Mouse (Mus musculus) midbrain, embryonic 11.5 days (tissue): Measurements from ENCODE around the gene Galnt7. TPM values are rescaled to one million over a fixed set of nuclear protein-coding genes. Genes with fewer than 3 reads are reported as not detected.
A peak's percentile ranks its signal among the peaks of the same experiment; 100 is the strongest.
"Not testable (repeated sequence)": the region's sequence is repeated elsewhere in the genome, so short reads cannot be mapped to it uniquely, and the experiment has no call there.

Experiments
- ATAC-seq: fragments of 200-750 bp; cut with Nextera tagmentation; 2 replicates; pipeline ENCODE4 v1.8.0; 2017; ENCODE audit warnings: moderate TSS enrichment, moderate library complexity; ENCODE audit not compliant: low FRiP score
- DNase-seq: peaks from one replicate; pipeline ENCODE4 v3.0.0; 2015; ENCODE audit warnings: low spot score; ENCODE audit errors: missing footprints
- H3K27ac ChIP-seq: fragments of 300-500 bp; sonication (generic); 2 replicates; pipeline ENCODE4 v1.5.1; 2014; ENCODE audit warnings: low read depth, low read length
- H3K27me3 ChIP-seq: fragments of 300-500 bp; sonication (generic); 2 replicates; pipeline ENCODE4 v1.6.1; 2014; ENCODE audit warnings: mild to moderate bottlenecking, low read length, moderate library complexity, mixed read lengths; ENCODE audit not compliant: control insufficient read depth, insufficient read depth
- H3K36me3 ChIP-seq: fragments of 300-500 bp; sonication (generic); 2 replicates; pipeline ENCODE4 v1.6.1; 2014; ENCODE audit warnings: mild to moderate bottlenecking, low read length, moderate library complexity, mixed read lengths; ENCODE audit not compliant: control insufficient read depth, insufficient read depth
- H3K4me1 ChIP-seq: fragments of 300-500 bp; sonication (generic); 2 replicates; pipeline ENCODE4 v1.6.1; 2014; ENCODE audit warnings: low read length; ENCODE audit not compliant: control insufficient read depth, insufficient read depth
- H3K4me2 ChIP-seq: fragments of 300-500 bp; sonication (generic); 2 replicates; pipeline ENCODE4 v1.6.1; 2014; ENCODE audit warnings: mild to moderate bottlenecking, moderate library complexity
- H3K4me3 ChIP-seq: fragments of 300-500 bp; sonication (generic); 2 replicates; pipeline ENCODE4 v1.5.1; 2014; ENCODE audit warnings: low read depth, low read length
- H3K9ac ChIP-seq: fragments of 300-500 bp; sonication (generic); 2 replicates; pipeline ENCODE4 v1.6.1; 2014; ENCODE audit warnings: low read length
- H3K9me3 ChIP-seq: fragments of 300-500 bp; sonication (generic); 2 replicates; pipeline ENCODE4 v1.6.1; 2016; ENCODE audit warnings: low read length; ENCODE audit not compliant: control insufficient read depth
- WGBS: fragments of 180-500 bp; shearing (Covaris S2); extraction: QIAGEN DNeasy Blood & Tissue Kit; methylation state at CpG from one replicate; pipeline ENCODE4 v1.1.7; 2014; 5-methylcytosine and 5-hydroxymethylcytosine counted together
- polyA plus RNA-seq: library from polyadenylated mRNA; unstranded; fragments of >200 nt; fragmentation: Nextera tagmentation; extraction: Ambion mirVana; gene quantifications from 2 replicates; pipeline ENCODE4 v1.2.1, GENCODE M21; 2014

The Galnt7 gene
- polyA plus RNA-seq, 1 experiment from 2014 or later = 16.9 TPM

DNA sequence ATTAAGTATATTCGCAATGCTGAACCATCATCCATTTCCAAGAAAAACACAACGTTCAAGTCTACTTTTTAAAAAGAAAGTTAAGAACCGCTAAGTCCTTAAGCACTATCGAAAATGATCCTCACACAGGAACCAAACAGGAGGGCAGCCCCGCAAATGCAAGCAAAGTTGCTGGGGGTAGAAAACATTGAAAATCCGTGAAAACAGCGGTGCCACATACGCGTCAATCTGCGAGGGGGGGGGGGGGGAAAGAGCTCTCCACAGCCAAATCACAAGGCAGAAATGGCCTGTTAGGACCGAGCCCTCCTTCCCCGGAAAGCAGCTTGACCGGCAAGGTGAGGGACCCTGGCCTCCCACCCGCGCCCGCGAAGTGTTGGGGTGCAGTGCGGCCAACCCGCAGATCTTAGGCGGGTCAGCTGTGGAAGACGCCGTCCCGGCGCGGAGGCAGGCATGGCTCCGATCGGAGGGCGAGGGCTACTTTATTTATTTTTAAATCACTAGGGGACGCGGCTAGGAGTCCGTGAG lies 142.0 kb downstream of the Galnt7 start:
- 1% methylated on average over 31 of the region's 31 CpGs for WGBS

DNA sequence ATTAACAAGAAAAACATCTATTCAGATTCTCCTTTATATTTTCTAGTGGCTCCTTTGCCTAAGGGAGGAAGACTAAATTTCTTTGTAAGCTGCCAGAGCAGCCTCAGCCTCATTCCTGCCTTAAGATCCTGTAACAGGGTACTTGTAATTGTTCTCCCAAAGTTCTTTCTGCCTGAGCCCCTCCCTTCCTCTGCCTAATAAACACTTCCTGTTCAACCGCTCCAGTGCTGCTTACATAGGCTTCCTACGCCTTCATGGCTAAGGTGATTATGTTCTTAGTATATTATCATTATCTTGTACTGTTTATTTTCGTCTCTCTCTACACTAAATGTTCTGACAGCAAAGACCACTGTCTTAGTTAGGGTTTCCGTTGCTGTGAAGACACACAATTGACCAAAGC lies 144.2 kb downstream of the Galnt7 start:
- Histone ChIP-seq H3K9ac (no peak overlapping the region), H3K27me3 (no peaks in the 10 kb centered on the region), H3K36me3 (no peaks in the 10 kb centered on the region), H3K27ac (no peak overlapping the region), H3K4me1 (peaks cover 8% of the 10 kb centered on the region), H3K4me3 (no peak overlapping the region), H3K4me2 (no peak overlapping the region), H3K9me3 (no peaks in the 10 kb centered on the region)
- DNase-seq (no peak), ATAC-seq (no peak)
- WGBS = 90% methylated on average over 4 of the region's 4 CpGs

More for the DNA sequence above, 142.0 kb downstream of the Galnt7 start:
- Histone ChIP-seq H3K9me3 (no peaks in the 10 kb centered on the region), H3K4me1 (peaks cover 9% of the 10 kb centered on the region), H3K4me2 (peak overlapping the region; percentile 89), H3K9ac (peak overlapping the region; percentile 92), H3K27me3 (no peaks in the 10 kb centered on the region), H3K4me3 (peak overlapping the region; percentile 90), H3K36me3 (peaks cover 3% of the 10 kb centered on the region; the same call in 1 of the 2 replicates), H3K27ac (peak overlapping the region; percentile 84)
- DNase-seq = peak; percentile 95
- ATAC-seq = no peak

- H3K36me3 ChIP-seq = no peaks in the 10 kb centered on the region
- WGBS = 83% methylated on average over 4 of the region's 4 CpGs
- H3K9me3 ChIP-seq = no peaks in the 10 kb centered on the region
- H3K27me3 ChIP-seq = no peaks in the 10 kb centered on the region
- H3K9ac ChIP-seq = no peak overlapping the region
- ATAC-seq (no peak), DNase-seq (no peak)
- H3K4me2 ChIP-seq = no peak overlapping the region
- H3K4me3 ChIP-seq = no peak overlapping the region
- peaks cover 3% of the 10 kb centered on the region; the same call in 1 of the 2 replicates for H3K4me1 ChIP-seq
- no peak overlapping the region for H3K27ac ChIP-seq
Measured at GRCm38 (mm10) chr8:57507556-57508063, 145.2 kb downstream of the Galnt7 start.

GRCm38 (mm10) chr8:57505500-57505899 lies 147.3 kb downstream of the Galnt7 start:
- WGBS = 86% methylated on average over 1 of the region's 1 CpGs
- not testable (repeated sequence) for H3K9me3 ChIP-seq, DNase-seq, H3K4me3 ChIP-seq, H3K9ac ChIP-seq, H3K27me3 ChIP-seq, H3K36me3 ChIP-seq, H3K27ac ChIP-seq, ATAC-seq, H3K4me2 ChIP-seq, H3K4me1 ChIP-seq

GRCm38 (mm10) chr8:57503641-57504040 lies 149.2 kb downstream of the Galnt7 start:
- ATAC-seq (peak; percentile 41; the same call in 1 of the 2 replicates), DNase-seq (peak; percentile 98)
- Histone ChIP-seq H3K27me3 (no peaks in the 10 kb centered on the region), H3K4me1 (no peaks in the 10 kb centered on the region), H3K4me3 (no peak overlapping the region), H3K27ac (no peak overlapping the region), H3K9ac (no peak overlapping the region), H3K36me3 (no peaks in the 10 kb centered on the region), H3K9me3 (no peaks in the 10 kb centered on the region), H3K4me2 (no peak overlapping the region)
- 59% methylated on average over 5 of the region's 5 CpGs for WGBS

DNA sequence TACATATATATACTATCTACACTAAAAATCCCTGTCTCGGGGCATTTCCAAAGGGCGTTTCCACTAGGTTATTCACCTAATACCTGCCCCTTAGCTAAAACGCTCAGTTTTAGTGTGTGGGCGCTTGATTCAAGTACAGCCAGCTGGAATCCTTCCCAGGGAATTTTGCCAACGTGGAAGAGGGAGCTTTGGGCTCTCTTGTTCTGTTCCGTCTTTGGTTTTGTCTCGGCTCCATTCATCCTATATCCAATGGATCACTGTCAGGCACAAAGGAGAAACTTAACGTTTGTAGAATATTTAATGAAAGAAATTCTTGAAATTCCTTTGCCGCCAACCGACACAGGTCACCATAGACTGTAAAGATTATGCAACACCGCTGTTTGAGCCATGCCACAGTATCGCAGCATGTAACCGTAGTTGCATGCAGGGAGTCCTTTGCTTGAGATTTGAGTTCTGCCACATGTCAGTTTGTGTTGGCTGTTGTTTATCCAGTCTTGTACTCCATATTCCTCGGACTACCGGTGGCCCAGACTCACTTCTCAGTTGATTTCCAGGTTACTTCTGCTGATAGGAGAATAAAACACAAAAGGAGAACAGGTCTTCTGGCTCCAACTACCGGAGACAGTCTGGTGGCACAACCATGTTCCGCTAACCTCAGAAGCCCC lies 153.9 kb downstream of the Galnt7 start:
- H3K36me3 ChIP-seq = no peaks in the 10 kb centered on the region
- no peak overlapping the region for H3K4me3 ChIP-seq
- H3K4me1 ChIP-seq = no peaks in the 10 kb centered on the region
- WGBS = 72% methylated on average over 17 of the region's 17 CpGs
- no peak for DNase-seq
- no peak overlapping the region for H3K4me2 ChIP-seq
- H3K27me3 ChIP-seq = no peaks in the 10 kb centered on the region
- H3K9me3 ChIP-seq = no peaks in the 10 kb centered on the region
- 0 out of 2 replicates have a peak, but pooled peaks have one; percentile 41 for ATAC-seq
- H3K27ac ChIP-seq = no peak overlapping the region
- no peak overlapping the region for H3K9ac ChIP-seq

GRCm38 (mm10) chr8:57498494-57498846 lies 154.4 kb downstream of the Galnt7 start:
- H3K36me3 ChIP-seq = no peaks in the 10 kb centered on the region
- 75% methylated on average over 8 of the region's 8 CpGs for WGBS
- H3K4me2 ChIP-seq = no peak overlapping the region
- DNase-seq (no peak), ATAC-seq (no peak)
- H3K9me3 ChIP-seq = no peaks in the 10 kb centered on the region
- H3K4me1 ChIP-seq = no peaks in the 10 kb centered on the region
- no peak overlapping the region for H3K27ac ChIP-seq
- H3K4me3 ChIP-seq = no peak overlapping the region
- no peaks in the 10 kb centered on the region for H3K27me3 ChIP-seq
- no peak overlapping the region for H3K9ac ChIP-seq

DNA sequence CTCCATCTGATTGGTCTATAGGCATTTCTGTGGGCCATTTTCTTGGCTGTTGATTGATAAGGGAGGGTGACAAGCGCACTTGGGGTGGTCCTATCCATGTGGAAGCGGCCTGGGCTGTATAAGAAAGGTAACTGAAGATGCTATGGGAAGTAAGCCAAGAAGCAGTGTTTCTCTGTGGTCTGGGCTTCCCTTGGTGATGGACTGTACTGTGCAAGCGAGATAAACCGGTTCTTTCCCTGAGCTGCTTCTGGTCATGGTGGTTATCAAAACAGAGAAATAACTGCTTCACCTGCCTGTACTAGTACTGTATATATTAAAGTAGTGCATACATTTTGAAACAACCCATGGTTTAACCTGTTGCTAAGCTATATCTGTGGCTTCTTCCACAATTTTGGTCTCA lies 161.0 kb downstream of the Galnt7 start:
- WGBS = 93% methylated on average over 4 of the region's 4 CpGs
- H3K4me3 ChIP-seq = no peak overlapping the region
- no peak overlapping the region for H3K27ac ChIP-seq
- no peak overlapping the region for H3K9ac ChIP-seq
- ATAC-seq = no peak
- no peaks in the 10 kb centered on the region for H3K36me3 ChIP-seq
- no peak for DNase-seq
- no peaks in the 10 kb centered on the region for H3K4me1 ChIP-seq
- H3K4me2 ChIP-seq = no peak overlapping the region
- no peaks in the 10 kb centered on the region for H3K9me3 ChIP-seq
- H3K27me3 ChIP-seq = no peaks in the 10 kb centered on the region

DNA sequence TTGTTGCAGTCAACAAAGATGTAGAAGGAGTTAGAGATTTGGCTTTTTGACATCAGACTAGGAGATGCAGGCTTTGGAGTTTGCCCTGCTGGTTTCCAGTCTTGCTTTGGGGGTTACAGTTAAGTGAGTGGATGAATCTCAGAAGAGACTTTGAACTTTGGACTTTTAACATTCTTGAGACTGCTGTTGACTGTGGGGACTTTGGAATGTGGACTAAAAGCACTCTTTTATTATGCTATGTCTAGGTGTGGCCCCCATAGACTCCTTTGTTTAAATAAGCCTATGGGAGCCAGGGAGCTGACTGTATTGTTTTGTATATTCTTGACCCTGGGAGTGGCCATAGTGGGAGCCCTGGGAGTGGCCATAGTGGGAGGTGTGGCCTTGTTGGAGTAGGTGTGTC lies 162.9 kb downstream of the Galnt7 start:
- H3K4me1 ChIP-seq = peaks cover 7% of the 10 kb centered on the region
- no peaks in the 10 kb centered on the region for H3K27me3 ChIP-seq
- H3K4me3 ChIP-seq = no peak overlapping the region
- H3K4me2 ChIP-seq = no peak overlapping the region
- DNase-seq (peak; percentile 60), ATAC-seq (no peak)
- no peak overlapping the region for H3K27ac ChIP-seq
- H3K9me3 ChIP-seq = no peaks in the 10 kb centered on the region
- no peaks in the 10 kb centered on the region for H3K36me3 ChIP-seq
- no peak overlapping the region for H3K9ac ChIP-seq
